Mouse (Mus musculus): ENCODE data around the gene Ttc28.

DNA sequence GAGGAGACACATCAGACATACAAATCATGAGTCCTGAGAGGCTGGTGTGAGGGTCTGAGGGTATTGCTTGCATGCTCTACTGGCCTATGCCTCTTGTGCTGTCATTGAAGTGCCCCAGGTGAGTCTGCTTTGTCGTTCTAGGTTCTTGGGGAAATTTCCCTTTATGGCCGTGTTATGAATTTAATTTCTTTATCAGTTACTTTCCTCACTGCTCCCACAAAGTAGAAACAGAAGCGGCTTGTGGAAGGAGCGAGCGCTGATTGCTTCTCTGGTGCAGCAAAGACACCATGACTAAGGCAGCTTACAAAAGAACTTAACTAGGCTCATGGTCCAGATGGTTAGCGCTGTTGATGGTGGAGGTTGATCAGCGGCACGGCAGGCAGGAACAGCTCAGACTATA lies 64.7 kb downstream of the Ttc28 start:
- TF ChIP-seq CTCF (IDR thresholded peaks at IDR 0.05; ENCODE audit: low read depth, low read length) (no peak), POLR2A (IDR thresholded peaks at IDR 0.05; ENCODE audit: extremely low read depth, insufficient read depth, low read length) (no peak)
